24 mouse cellular contexts compared by ENCODE assay signal in the genomic region with DNA sequence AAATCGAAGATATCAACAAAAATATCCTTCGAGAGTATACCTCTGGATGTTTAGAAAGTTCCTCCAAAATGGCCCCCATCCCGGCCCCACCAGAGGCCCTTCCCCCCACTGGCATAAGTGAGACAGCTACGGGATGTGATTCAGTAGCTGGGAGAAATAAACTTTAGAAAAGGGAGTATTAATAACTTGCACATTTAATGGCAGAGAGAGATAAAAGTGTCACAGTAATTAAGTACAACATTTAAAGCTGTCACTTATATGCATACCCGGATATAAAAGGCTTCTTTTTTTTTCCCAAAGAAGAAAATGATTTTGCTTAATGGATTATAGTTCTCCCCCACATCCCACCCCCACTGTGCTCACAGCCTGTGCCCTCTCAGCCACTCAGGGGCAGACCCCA.
A peak's percentile ranks its signal among the peaks of the same experiment; 100 is the strongest.
DNase-seq lines count a peak whose midpoint lies in the region; ATAC-seq and TF ChIP-seq lines count a peak whose summit lies in the region.
"Had no signal": no experiment of that assay in that cellular context is flagged by ENCODE, and none has a peak within 500 bp of the region (broad histone marks: within the 10 kb centered on the region; RNA-seq: fewer than 3 reads in every experiment).

No protein-coding gene starts in this region.

- no peaks in the 10 kb centered on the region for H3K27me3 ChIP-seq in forebrain, postnatal 0 days (ENCODE audit: insufficient read depth, low read length)
- no peaks in the 10 kb centered on the region for H3K27me3 ChIP-seq in forebrain, embryonic 15.5 days
- H3K27me3 ChIP-seq in kidney, embryonic 16.5 days (ENCODE audit: insufficient read depth, low read length), result no peaks in the 10 kb centered on the region
- H3K27me3 ChIP-seq: CH12.LX; embryonic facial prominence, embryonic 12.5 days; forebrain, embryonic 13.5 days had no signal

- no peaks in the 10 kb centered on the region for H3K9me3 ChIP-seq in forebrain, postnatal 0 days (ENCODE audit: low read length)
- no peaks in the 10 kb centered on the region for H3K9me3 ChIP-seq in forebrain, embryonic 15.5 days
- H3K9me3 ChIP-seq in kidney, embryonic 16.5 days (ENCODE audit: low read length), result no peaks in the 10 kb centered on the region
- H3K9me3 ChIP-seq: embryonic facial prominence, embryonic 10.5 days; embryonic facial prominence, embryonic 12.5 days; forebrain, embryonic 13.5 days had no signal

- WGBS in forebrain, postnatal 0 days, result 81% methylated on average over 5 of the region's 5 CpGs
- 87% methylated on average over 5 of the region's 5 CpGs for WGBS in forebrain, embryonic 15.5 days
- 46% methylated on average over 5 of the region's 5 CpGs for WGBS in kidney, embryonic 16.5 days

- no peak for TF ChIP-seq CTCF in forebrain, postnatal 0 days (IDR thresholded peaks at IDR 0.05; ENCODE audit: low read depth)

- peak; percentile 58; the same call in 1 of the 2 replicates for ATAC-seq in forebrain, postnatal 0 days
- no peak for ATAC-seq in forebrain, embryonic 15.5 days (replicated peaks)
- peak; percentile 46; the same call in 1 of the 2 replicates for ATAC-seq in kidney, embryonic 16.5 days (ENCODE audit: low FRiP score, low TSS enrichment)
- ATAC-seq: activated CD4-positive, CD25-positive, alpha-beta regulatory T cell, adult 4 months; CD4-positive, CD25-positive, alpha-beta regulatory T cell, adult 4 months; forebrain, embryonic 13.5 days; forebrain, embryonic 16.5 days; Patski had no signal

- H3K4me1 ChIP-seq in forebrain, postnatal 0 days (ENCODE audit: insufficient read depth), result no peaks in the 10 kb centered on the region
- no peaks in the 10 kb centered on the region for H3K4me1 ChIP-seq in forebrain, embryonic 15.5 days
- H3K4me1 ChIP-seq in kidney, embryonic 16.5 days (ENCODE audit: insufficient read depth, low read length), result no peaks in the 10 kb centered on the region
- H3K4me1 ChIP-seq: embryonic facial prominence, embryonic 10.5 days; embryonic facial prominence, embryonic 12.5 days; forebrain, embryonic 13.5 days had no signal

- peaks cover 47% of the 10 kb centered on the region for H3K36me3 ChIP-seq in forebrain, postnatal 0 days (ENCODE audit: insufficient read depth)
- H3K36me3 ChIP-seq in forebrain, embryonic 15.5 days, result peaks cover 12% of the 10 kb centered on the region; the same call in 1 of the 2 replicates
- H3K36me3 ChIP-seq in kidney, embryonic 16.5 days (ENCODE audit: insufficient read depth, low read length), result no peaks in the 10 kb centered on the region
- H3K36me3 ChIP-seq: embryonic facial prominence, embryonic 10.5 days; embryonic facial prominence, embryonic 12.5 days; G1E had no signal

- no peak overlapping the region for H3K4me3 ChIP-seq in forebrain, postnatal 0 days (ENCODE audit: low read depth, low read length)
- no peak overlapping the region for H3K4me3 ChIP-seq in forebrain, embryonic 15.5 days
- H3K4me3 ChIP-seq in kidney, embryonic 16.5 days (ENCODE audit: low read length), result no peak overlapping the region
- H3K4me3 ChIP-seq: embryonic facial prominence, embryonic 10.5 days; embryonic facial prominence, embryonic 12.5 days; forebrain, embryonic 13.5 days had no signal

- no peak for DNase-seq in forebrain, postnatal 0 days
- no peak for DNase-seq in kidney, adult 11 months
- peak; percentile 23 to 37 for DNase-seq in kidney, postnatal 4 days
- DNase-seq in kidney, postnatal 25 days, result no peak
- DNase-seq: adrenal gland, adult 8-10 months; adrenal gland, postnatal 14 days; adrenal gland, postnatal 36 days; B cell, adult 2 months; cerebellum, adult 11-12 months; cerebellum, adult 2 months; cerebellum, adult 9-10 months; cerebellum, postnatal 10 days; cerebellum, postnatal 25 days had no signal

- H3K27ac ChIP-seq in forebrain, postnatal 0 days (ENCODE audit: low read depth, low read length), result 0 out of 2 replicates have a peak overlapping the region, but pooled peaks have one; percentile 21
- no peak overlapping the region for H3K27ac ChIP-seq in forebrain, embryonic 15.5 days (replicated peaks)
- H3K27ac ChIP-seq in kidney, embryonic 16.5 days (ENCODE audit: low read length), result no peak overlapping the region
- H3K27ac ChIP-seq: embryonic facial prominence, embryonic 10.5 days; embryonic facial prominence, embryonic 12.5 days; forebrain, embryonic 13.5 days had no signal

- H3K9ac ChIP-seq in forebrain, postnatal 0 days, result no peak overlapping the region
- H3K9ac ChIP-seq in forebrain, embryonic 15.5 days (replicated peaks), result no peak overlapping the region
- H3K9ac ChIP-seq in kidney, embryonic 16.5 days (replicated peaks; ENCODE audit: low read length), result no peak overlapping the region
- H3K9ac ChIP-seq: embryonic facial prominence, embryonic 12.5 days; forebrain, embryonic 13.5 days had no signal

- no peak overlapping the region for H3K4me2 ChIP-seq in forebrain, postnatal 0 days (ENCODE audit: low read depth)
- no peak overlapping the region for H3K4me2 ChIP-seq in forebrain, embryonic 15.5 days (replicated peaks)
- no peak overlapping the region for H3K4me2 ChIP-seq in kidney, embryonic 16.5 days (replicated peaks; ENCODE audit: low read depth, low read length)
- H3K4me2 ChIP-seq: embryonic facial prominence, embryonic 12.5 days; forebrain, embryonic 13.5 days had no signal

Comparison
In these comparisons a context has a peak if more than half of its experiments do, and no peak if none do; other contexts are left out.
1. DNase-seq: peak in kidney, postnatal 4 days (2 of 2); none in forebrain, postnatal 0 days (single experiment), kidney, adult 11 months (single experiment) and kidney, postnatal 25 days (0 of 2).